Mouse (Mus musculus) kidney, embryonic 16.5 days (tissue): ENCODE measurements around the gene Hoxa10. TPM values are rescaled to one million over a fixed set of nuclear protein-coding genes. Genes with fewer than 3 reads are reported as not detected.

Source experiments
- ATAC-seq: fragments of 200-750 bp; cut with Nextera tagmentation; 2 replicates; pipeline ENCODE4 v1.8.0; 2017; ENCODE audit warnings: moderate TSS enrichment; ENCODE audit not compliant: low FRiP score, low TSS enrichment
- H3K27ac ChIP-seq: fragments of 300-500 bp; sonication (generic); 2 replicates; pipeline ENCODE4 v1.5.1; 2014; ENCODE audit warnings: low read length
- H3K27me3 ChIP-seq: fragments of 300-500 bp; sonication (generic); 2 replicates; pipeline ENCODE4 v1.6.1; 2014; ENCODE audit warnings: low read length, control low read depth, mixed read lengths; ENCODE audit not compliant: insufficient read depth
- H3K36me3 ChIP-seq: fragments of 300-500 bp; sonication (generic); 2 replicates; pipeline ENCODE4 v1.6.1; 2014; ENCODE audit warnings: low read length, control low read depth, mixed read lengths; ENCODE audit not compliant: insufficient read depth
- H3K4me1 ChIP-seq: fragments of 300-500 bp; sonication (generic); 2 replicates; pipeline ENCODE4 v1.6.1; 2014; ENCODE audit warnings: low read length, control low read depth, mixed read lengths; ENCODE audit not compliant: insufficient read depth
- H3K4me2 ChIP-seq: fragments of 300-500 bp; sonication (generic); replicated peaks from 2 replicates; pipeline ENCODE4 v1.6.1; 2014; ENCODE audit warnings: low read depth, low read length
- H3K4me3 ChIP-seq: fragments of 300-500 bp; sonication (generic); 2 replicates; pipeline ENCODE4 v1.5.1; 2014; ENCODE audit warnings: mild to moderate bottlenecking, low read length
- H3K9ac ChIP-seq: fragments of 300-500 bp; sonication (generic); replicated peaks from 2 replicates; pipeline ENCODE4 v1.6.1; 2014; ENCODE audit warnings: low read length
- H3K9me3 ChIP-seq: fragments of 300-500 bp; sonication (generic); 2 replicates; pipeline ENCODE4 v1.6.1; 2016; ENCODE audit warnings: low read length, control low read depth
- WGBS: fragments of 180-500 bp; shearing (Covaris S2); extraction: QIAGEN DNeasy Blood & Tissue Kit; methylation state at CpG from one replicate; pipeline ENCODE4 v1.1.7; 2014; 5-methylcytosine and 5-hydroxymethylcytosine counted together
- polyA plus RNA-seq: library from polyadenylated mRNA; unstranded; fragments of >200 nt; fragmentation: Nextera tagmentation; extraction: Ambion mirVana; gene quantifications from 2 replicates; pipeline ENCODE4 v1.2.1, GENCODE M21; 2015

Gene Hoxa10
- polyA plus RNA-seq, 1 experiment from 2014 or later = 147 TPM

- Histone ChIP-seq H3K9ac (peak overlapping the region; percentile 99), H3K4me1 (peaks cover 22% of the 10 kb centered on the region), H3K4me3 (peak overlapping the region; percentile 83), H3K27me3 (no peaks in the 10 kb centered on the region), H3K4me2 (peak overlapping the region; percentile 84), H3K36me3 (peaks cover 7% of the 10 kb centered on the region; the same call in 1 of the 2 replicates), H3K9me3 (no peaks in the 10 kb centered on the region), H3K27ac (peak overlapping the region; percentile 86)
- ATAC-seq = peak; percentile 60
- under 1% methylated on average over 70 of the region's 70 CpGs for WGBS
These were observed 6.9 kb downstream of the Hoxa10 start for GRCm38 (mm10) chr6:52233546-52234427.

GRCm38 (mm10) chr6:52232984-52233545 lies 7.6 kb downstream of the Hoxa10 start:
- H3K36me3 ChIP-seq = peaks cover 7% of the 10 kb centered on the region; the same call in 1 of the 2 replicates
- peak overlapping the region; percentile 83 for H3K4me3 ChIP-seq
- H3K27ac ChIP-seq = peak overlapping the region; percentile 86
- peak overlapping the region; percentile 99 for H3K9ac ChIP-seq
- 1% methylated on average over 23 of the region's 23 CpGs for WGBS
- H3K4me1 ChIP-seq = peaks cover 25% of the 10 kb centered on the region
- H3K27me3 ChIP-seq = no peaks in the 10 kb centered on the region
- ATAC-seq = no peak
- H3K4me2 ChIP-seq = peak overlapping the region; percentile 84
- no peaks in the 10 kb centered on the region for H3K9me3 ChIP-seq

- Histone ChIP-seq H3K9ac (peak overlapping the region; percentile 99), H3K4me1 (peaks cover 30% of the 10 kb centered on the region), H3K27ac (peak overlapping the region; percentile 86), H3K4me3 (peak overlapping the region; percentile 83), H3K27me3 (no peaks in the 10 kb centered on the region), H3K36me3 (peaks cover 7% of the 10 kb centered on the region; the same call in 1 of the 2 replicates), H3K9me3 (no peaks in the 10 kb centered on the region), H3K4me2 (peak overlapping the region; percentile 84)
- ATAC-seq = no peak
- under 1% methylated on average over 18 of the region's 18 CpGs for WGBS
These were observed 8.1 kb downstream of the Hoxa10 start for GRCm38 (mm10) chr6:52232568-52232965.

- H3K4me1 ChIP-seq = peaks cover 33% of the 10 kb centered on the region
- no peaks in the 10 kb centered on the region for H3K9me3 ChIP-seq
- H3K4me3 ChIP-seq = peak overlapping the region; percentile 83
- peak overlapping the region; percentile 84 for H3K4me2 ChIP-seq
- H3K27ac ChIP-seq = peak overlapping the region; percentile 86
- H3K36me3 ChIP-seq = peaks cover 7% of the 10 kb centered on the region; the same call in 1 of the 2 replicates
- peak overlapping the region; percentile 99 for H3K9ac ChIP-seq
- WGBS = under 1% methylated on average over 18 of the region's 18 CpGs
- no peaks in the 10 kb centered on the region for H3K27me3 ChIP-seq
- ATAC-seq = no peak
These were observed 8.6 kb downstream of the Hoxa10 start for GRCm38 (mm10) chr6:52231885-52232567.

- Histone ChIP-seq H3K9ac (peak within 1 kb of the TSS; percentile 99), H3K4me1 (peaks cover 19% of the 10 kb centered on the region), H3K36me3 (peaks cover 7% of the 10 kb centered on the region; the same call in 1 of the 2 replicates), H3K27ac (peak within 1 kb of the TSS; percentile 97), H3K27me3 (no peaks in the 10 kb centered on the region), H3K9me3 (no peaks in the 10 kb centered on the region), H3K4me3 (peak within 1 kb of the TSS; percentile 83), H3K4me2 (peak within 1 kb of the TSS; percentile 84)
- peak; percentile 52 for ATAC-seq
- WGBS = 1% methylated on average over 16 of the region's 36 CpGs
These were observed 10.0 kb downstream of the Hoxa10 start, which contains the start of gene Hoxa9 for GRCm38 (mm10) chr6:52230516-52231165. Hoxa9 (minus strand) TSS chr6:52231089.

GRCm38 (mm10) chr6:52229558-52230416 lies 10.9 kb downstream of the Hoxa10 start:
- Histone ChIP-seq H3K27me3 (no peaks in the 10 kb centered on the region), H3K27ac (peak overlapping the region; percentile 97), H3K9me3 (no peaks in the 10 kb centered on the region), H3K4me3 (peak overlapping the region; percentile 69), H3K36me3 (peaks cover 7% of the 10 kb centered on the region; the same call in 1 of the 2 replicates), H3K4me2 (peak overlapping the region; percentile 83), H3K4me1 (peaks cover 11% of the 10 kb centered on the region), H3K9ac (peak overlapping the region; percentile 91)
- no peak for ATAC-seq
- WGBS = under 1% methylated on average over 43 of the region's 44 CpGs

- WGBS = under 1% methylated on average over 38 of the region's 38 CpGs
- Histone ChIP-seq H3K9me3 (no peaks in the 10 kb centered on the region), H3K4me2 (peak overlapping the region; percentile 83), H3K36me3 (peaks cover 12% of the 10 kb centered on the region; the same call in 1 of the 2 replicates), H3K27ac (peak overlapping the region; percentile 97), H3K4me1 (peaks cover 10% of the 10 kb centered on the region), H3K4me3 (peak overlapping the region; percentile 69), H3K27me3 (no peaks in the 10 kb centered on the region), H3K9ac (peak overlapping the region; percentile 91)
- no peak for ATAC-seq
These were observed 11.9 kb downstream of the Hoxa10 start for GRCm38 (mm10) chr6:52228475-52229465.
